Mouse (Mus musculus) lung, adult 2 months (tissue): ENCODE measurements around the gene Stub1.

Experiments
- CTCF ChIP-seq: fragments of 200-500 bp; IDR thresholded peaks from 2 replicates; pipeline ENCODE4 v1.5.1; 2011; ENCODE audit warnings: mild to moderate bottlenecking, low read length, control low read depth; ENCODE audit not compliant: insufficient read depth
- POLR2A ChIP-seq: fragments of 200-500 bp; IDR thresholded peaks from 2 replicates; pipeline ENCODE4 v1.6.1; 2011; ENCODE audit warnings: low read depth, mild to moderate bottlenecking, control low read depth, low read length, borderline replicate concordance; ENCODE audit errors: extremely low read depth

DNA sequence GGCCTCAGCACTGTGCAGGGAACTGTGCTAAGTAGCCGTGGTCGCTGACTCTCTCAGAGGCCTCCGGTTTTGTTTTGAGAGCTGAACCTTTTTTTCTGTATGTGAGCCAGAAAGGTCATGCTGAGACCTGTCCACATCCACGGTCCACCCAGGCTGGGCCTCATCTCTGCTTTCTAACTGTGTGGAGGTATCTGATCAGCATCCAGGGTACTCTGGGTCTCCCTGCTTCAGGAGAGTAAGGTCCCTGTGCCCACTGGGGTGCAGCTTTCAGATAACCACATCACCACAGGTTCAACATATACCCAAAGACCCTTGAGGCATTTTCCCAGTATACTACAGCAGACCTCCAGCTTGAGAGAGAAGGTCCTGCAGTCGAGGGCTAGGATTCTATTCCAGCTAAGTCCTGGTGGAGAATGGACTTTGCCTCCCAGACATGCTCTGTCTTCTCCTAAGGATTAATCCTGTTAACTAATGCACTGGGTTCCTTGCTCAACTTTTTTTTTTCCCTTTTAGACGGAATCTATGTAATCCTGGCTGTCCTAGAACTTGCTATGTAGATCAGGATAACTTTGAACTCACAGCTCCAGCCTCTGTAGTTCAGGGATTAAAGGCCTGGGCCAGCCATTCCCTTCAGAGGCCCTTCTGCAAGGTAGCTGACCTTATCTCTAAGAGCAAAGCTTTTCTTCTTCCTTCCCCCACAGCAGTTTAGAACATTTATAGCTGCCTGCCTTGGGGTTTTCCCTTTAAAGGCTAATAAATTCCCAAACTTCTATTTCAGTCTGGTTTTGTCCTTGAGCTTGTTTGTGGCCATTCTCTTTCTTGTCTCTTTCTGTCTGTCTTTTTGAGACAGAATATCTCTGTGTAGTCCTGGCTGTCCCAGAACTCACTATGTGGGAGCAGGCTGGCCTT lies 28.8 kb upstream of the Stub1 start:
- TF ChIP-seq CTCF: no peak
- TF ChIP-seq POLR2A: no peak
